Mouse (Mus musculus) embryo, embryonic 11.5 days (tissue): ENCODE results near the gene Esp18.

Source experiments
- DNase-seq: peaks from one replicate; pipeline ENCODE4 v3.0.0-alpha.2; 2012; ENCODE audit warnings: low read depth, low spot score

Esp18 gene

GRCm38 (mm10) chr17:39406059-39406458, at the start of gene Esp18:
Gene Esp18, plus strand, starts transcription at chr17:39406359.
- DNase-seq: no peak

GRCm38 (mm10) chr17:39363316-39363715, 42.8 kb upstream of the Esp18 start:
- DNase-seq: no peak
